Mouse (Mus musculus): ENCODE data around the gene Smg9.
A peak's percentile ranks its signal among the peaks of the same experiment; 100 is the strongest.

Smg9 gene

GRCm38 (mm10) chr7:24406528-24407344 is 7.3 kb downstream of the Smg9 start:
- peak; percentile 74 to 94 for DNase-seq (ENCODE audit: inconsistent age in 2 of 2, low spot score in 1 of 2)

GRCm38 (mm10) chr7:24408186-24408585 is 8.8 kb downstream of the Smg9 start:
- no peak for DNase-seq (ENCODE audit: inconsistent age in 2 of 2, low spot score in 1 of 2)

- DNase-seq (ENCODE audit: inconsistent age in 2 of 2, low spot score in 1 of 2) = no peak
Measured at GRCm38 (mm10) chr7:24410123-24410522, 10.7 kb downstream of the Smg9 start.

GRCm38 (mm10) chr7:24410831-24411230 is 11.4 kb downstream of the Smg9 start:
- no peak for DNase-seq (ENCODE audit: inconsistent age in 2 of 2, low spot score in 1 of 2)

- no peak for DNase-seq (ENCODE audit: inconsistent age in 2 of 2, low spot score in 1 of 2)
Measured at GRCm38 (mm10) chr7:24413630-24414029, 14.2 kb downstream of the Smg9 start.

GRCm38 (mm10) chr7:24415261-24415660 is 15.8 kb downstream of the Smg9 start:
- no peak for DNase-seq (ENCODE audit: inconsistent age in 2 of 2, low spot score in 1 of 2)

GRCm38 (mm10) chr7:24419579-24419978 is 20.2 kb downstream of the Smg9 start:
- no peak for DNase-seq (ENCODE audit: inconsistent age in 2 of 2, low spot score in 1 of 2)

- DNase-seq (ENCODE audit: inconsistent age in 2 of 2, low spot score in 1 of 2) = no peak
Measured at GRCm38 (mm10) chr7:24421648-24422047, 22.2 kb downstream of the Smg9 start.

- no peak for DNase-seq (ENCODE audit: inconsistent age in 2 of 2, low spot score in 1 of 2)
Measured at GRCm38 (mm10) chr7:24422251-24422650, 22.8 kb downstream of the Smg9 start.

GRCm38 (mm10) chr7:24423107-24423763 is 23.8 kb downstream of the Smg9 start:
- DNase-seq (ENCODE audit: inconsistent age in 2 of 2, low spot score in 1 of 2) = no peak

GRCm38 (mm10) chr7:24423956-24424732 is 24.7 kb downstream of the Smg9 start:
- no peak for DNase-seq (ENCODE audit: inconsistent age in 2 of 2, low spot score in 1 of 2)

GRCm38 (mm10) chr7:24425919-24426318 is 26.5 kb downstream of the Smg9 start:
- DNase-seq (ENCODE audit: inconsistent age in 2 of 2, low spot score in 1 of 2) = no peak

GRCm38 (mm10) chr7:24427168-24427567 is 27.7 kb downstream of the Smg9 start:
- no peak for DNase-seq (ENCODE audit: inconsistent age in 2 of 2, low spot score in 1 of 2)

GRCm38 (mm10) chr7:24428725-24429124 is 29.3 kb downstream of the Smg9 start:
- DNase-seq (ENCODE audit: inconsistent age in 2 of 2, low spot score in 1 of 2) = no peak

- no peak for DNase-seq (ENCODE audit: inconsistent age in 2 of 2, low spot score in 1 of 2)
Measured at GRCm38 (mm10) chr7:24429413-24430112, 30.1 kb downstream of the Smg9 start.

GRCm38 (mm10) chr7:24430551-24431345 is 31.3 kb downstream of the Smg9 start:
- no peak for DNase-seq (ENCODE audit: inconsistent age in 2 of 2, low spot score in 1 of 2)

- DNase-seq (ENCODE audit: inconsistent age in 2 of 2, low spot score in 1 of 2) = no peak
Measured at GRCm38 (mm10) chr7:24431713-24432112, 32.3 kb downstream of the Smg9 start.

GRCm38 (mm10) chr7:24435305-24435704 is 35.9 kb downstream of the Smg9 start:
- DNase-seq (ENCODE audit: inconsistent age in 2 of 2, low spot score in 1 of 2) = no peak

GRCm38 (mm10) chr7:24437981-24438380 is 38.6 kb downstream of the Smg9 start:
- DNase-seq (ENCODE audit: inconsistent age in 2 of 2, low spot score in 1 of 2) = no peak

GRCm38 (mm10) chr7:24439191-24439590 is 39.8 kb downstream of the Smg9 start:
- DNase-seq (ENCODE audit: inconsistent age in 2 of 2, low spot score in 1 of 2) = no peak
